Mouse (Mus musculus): ENCODE measurements around the gene Dad1.

DNA sequence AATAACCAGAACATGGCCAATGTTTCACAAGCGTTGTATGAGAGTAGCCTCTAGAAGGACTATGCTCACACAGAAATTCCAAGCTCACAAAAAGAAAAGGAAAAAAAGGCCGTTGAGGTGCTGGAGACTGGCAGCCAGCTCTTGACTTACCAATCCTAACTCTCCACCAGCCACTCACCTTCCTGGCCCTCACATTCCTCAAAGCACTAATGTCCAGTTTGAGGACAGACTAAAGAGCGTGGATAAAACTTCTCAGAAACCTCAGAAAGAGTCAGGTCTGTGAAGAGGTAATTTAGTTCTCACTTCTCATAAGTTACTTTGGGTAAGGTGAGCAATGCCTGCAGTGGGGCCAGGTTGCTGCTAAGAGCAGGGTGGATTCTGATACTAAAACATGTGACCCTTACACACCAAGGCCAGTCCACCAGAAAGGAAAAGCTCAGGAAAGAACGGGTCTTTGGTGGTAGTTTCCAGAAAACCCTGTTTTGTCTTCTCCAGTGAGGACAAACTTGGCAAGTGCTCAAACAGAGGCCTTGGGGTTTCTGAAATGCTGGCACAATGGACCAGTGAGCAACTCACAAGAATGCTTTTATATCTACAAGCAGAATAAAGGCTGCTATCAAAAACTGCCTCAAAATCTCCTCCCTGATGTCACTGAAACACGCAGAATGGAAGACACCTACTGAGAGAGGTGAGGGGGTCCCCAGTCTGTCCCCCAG lies 17.9 kb downstream of the Dad1 start:
- peak; percentile 85 for TF ChIP-seq EP300 (IDR thresholded peaks at IDR 0.05)
- no peak for TF ChIP-seq CTCF (IDR thresholded peaks at IDR 0.05)

Data from lung, postnatal 0 days (tissue).